In genomic region chr6:147923246-147923645, GRCm38 (mm10) we compare ENCODE assay signal across 28 mouse cellular contexts.
"Had no signal": no experiment of that assay in that cellular context is flagged by ENCODE, and none has a peak within 500 bp of the region (broad histone marks: within the 10 kb centered on the region; RNA-seq: fewer than 3 reads in every experiment).

No protein-coding gene starts in this region.

- H3K4me1 ChIP-seq: embryonic facial prominence, embryonic 10.5 days; embryonic facial prominence, embryonic 12.5 days; embryonic facial prominence, embryonic 15.5 days; forebrain, embryonic 10.5 days; forebrain, embryonic 12.5 days; forebrain, embryonic 13.5 days had no signal

- H3K27ac ChIP-seq: embryonic facial prominence, embryonic 10.5 days; embryonic facial prominence, embryonic 12.5 days; embryonic facial prominence, embryonic 13.5 days; embryonic facial prominence, embryonic 15.5 days; forebrain, embryonic 10.5 days; forebrain, embryonic 12.5 days; forebrain, embryonic 13.5 days; forebrain, embryonic 15.5 days; gastrocnemius, adult 2 months had no signal

- ATAC-seq: forebrain, embryonic 13.5 days; forebrain, embryonic 14.5 days; forebrain, embryonic 15.5 days; forebrain, embryonic 16.5 days; forebrain, postnatal 0 days had no signal

- H3K27me3 ChIP-seq: embryonic facial prominence, embryonic 12.5 days; embryonic facial prominence, embryonic 13.5 days; embryonic facial prominence, embryonic 15.5 days; forebrain, embryonic 12.5 days; forebrain, embryonic 13.5 days; forebrain, embryonic 15.5 days had no signal

- H3K9me3 ChIP-seq: embryonic facial prominence, embryonic 10.5 days; embryonic facial prominence, embryonic 12.5 days; embryonic facial prominence, embryonic 13.5 days; embryonic facial prominence, embryonic 15.5 days; forebrain, embryonic 10.5 days; forebrain, embryonic 12.5 days; forebrain, embryonic 13.5 days; forebrain, embryonic 15.5 days had no signal

- H3K4me2 ChIP-seq: embryonic facial prominence, embryonic 12.5 days; embryonic facial prominence, embryonic 13.5 days; embryonic facial prominence, embryonic 15.5 days; forebrain, embryonic 12.5 days; forebrain, embryonic 13.5 days; forebrain, embryonic 15.5 days had no signal

- H3K9ac ChIP-seq: embryonic facial prominence, embryonic 12.5 days; embryonic facial prominence, embryonic 13.5 days; embryonic facial prominence, embryonic 15.5 days; forebrain, embryonic 12.5 days; forebrain, embryonic 13.5 days; forebrain, embryonic 15.5 days; forebrain, postnatal 0 days had no signal

- DNase-seq: cerebellum, adult 18-20 months; cerebellum, adult 2 months; cerebellum, adult 8-10 months; cerebellum, adult 9-10 months; cerebellum, adult 9-11 months; cerebellum, postnatal 10 days; cerebellum, postnatal 14 days; cerebellum, postnatal 25 days; cerebellum, postnatal 36 days; embryo, embryonic 11 days; forebrain, postnatal 0 days; gastrocnemius, adult 2 months; gastrocnemius, postnatal 10 days; gastrocnemius, postnatal 14 days; gastrocnemius, postnatal 25 days; gastrocnemius, postnatal 36 days; heart, adult 18-20 months had no signal

- H3K4me3 ChIP-seq: embryonic facial prominence, embryonic 10.5 days; embryonic facial prominence, embryonic 12.5 days; embryonic facial prominence, embryonic 13.5 days; embryonic facial prominence, embryonic 15.5 days; erythroblast, embryonic 14.5 days; forebrain, embryonic 10.5 days; forebrain, embryonic 12.5 days; forebrain, embryonic 13.5 days; forebrain, embryonic 15.5 days; gastrocnemius, adult 2 months had no signal

- H3K36me3 ChIP-seq: embryonic facial prominence, embryonic 10.5 days; embryonic facial prominence, embryonic 12.5 days; embryonic facial prominence, embryonic 13.5 days; embryonic facial prominence, embryonic 15.5 days; forebrain, embryonic 10.5 days; forebrain, embryonic 12.5 days; forebrain, embryonic 15.5 days had no signal
